Mouse (Mus musculus) liver, embryonic 14.5 days (tissue): ENCODE results near the gene Metrn. TPM values are rescaled to one million over a fixed set of nuclear protein-coding genes. Genes with fewer than 3 reads are reported as not detected.

Experiments
- ATAC-seq: fragments of 200-750 bp; cut with Nextera tagmentation; 2 replicates; pipeline ENCODE4 v1.8.0; 2017; ENCODE audit warnings: moderate number of reproducible peaks, mild to moderate bottlenecking, moderate library complexity; ENCODE audit not compliant: insufficient read depth
- DNase-seq, 3 experiments: peaks; one replicate each; pipeline ENCODE4 v3.0.0-alpha.2; 2012 to 2013; ENCODE audit warnings: low read depth in 3 of 3, low spot score in 3 of 3
- H3K27ac ChIP-seq: fragments of 300-500 bp; sonication (generic); 2 replicates; pipeline ENCODE4 v1.5.1; 2014; ENCODE audit warnings: moderate library complexity, mild to moderate bottlenecking, control low read depth, inconsistent platforms
- H3K27me3 ChIP-seq: fragments of 300-500 bp; sonication (generic); 2 replicates; pipeline ENCODE4 v1.6.1; 2014; ENCODE audit warnings: mild to moderate bottlenecking, low read length, moderate library complexity; ENCODE audit not compliant: control insufficient read depth, insufficient read depth
- H3K36me3 ChIP-seq: fragments of 300-500 bp; sonication (generic); replicated peaks from 2 replicates; pipeline ENCODE4 v1.6.1; 2014; ENCODE audit warnings: low read depth; ENCODE audit not compliant: control insufficient read depth, insufficient read depth
- H3K4me1 ChIP-seq, 2 experiments: fragments of 200-500 bp in 1 of 2; fragments of 300-500 bp in 1 of 2; sonication (generic) in 1 of 2; replicated peaks; 2 replicates each; pipeline ENCODE4 v1.6.1; 2012 to 2014; ENCODE audit warnings: antibody characterized with exemption in 1 of 2, inconsistent platforms in 1 of 2, low read length in 1 of 2; ENCODE audit not compliant: control insufficient read depth in 2 of 2, insufficient read depth in 2 of 2
- H3K4me2 ChIP-seq: fragments of 300-500 bp; sonication (generic); 2 replicates; pipeline ENCODE4 v1.6.1; 2014; ENCODE audit warnings: low read depth, mild to moderate bottlenecking, control low read depth, moderate library complexity
- H3K4me3 ChIP-seq, 2 experiments: fragments of 200-500 bp in 1 of 2; fragments of 300-500 bp in 1 of 2; sonication (generic) in 1 of 2; 2 replicates each; pipeline ENCODE4 v1.5.1; 2012 to 2014; ENCODE audit warnings: low read depth in 2 of 2, low read length in 2 of 2, mild to moderate bottlenecking in 2 of 2, control low read depth in 1 of 2, inconsistent platforms in 1 of 2, moderate library complexity in 1 of 2; ENCODE audit not compliant: insufficient read depth in 1 of 2
- H3K9ac ChIP-seq: fragments of 300-500 bp; sonication (generic); replicated peaks from 2 replicates; pipeline ENCODE4 v1.6.1; 2014; ENCODE audit warnings: mild to moderate bottlenecking, control low read depth, moderate library complexity
- H3K9me3 ChIP-seq: fragments of 300-500 bp; sonication (generic); 2 replicates; pipeline ENCODE4 v1.6.1; 2016; ENCODE audit warnings: low read length, mixed read lengths; ENCODE audit not compliant: control insufficient read depth
- CTCF ChIP-seq: IDR thresholded peaks from 2 replicates; pipeline ENCODE4 v1.5.1; 2016; ENCODE audit warnings: antibody characterized with exemption, low read depth, control low read depth
- EP300 ChIP-seq: IDR thresholded peaks from 2 replicates; pipeline ENCODE4 v1.6.1; 2016; ENCODE audit warnings: antibody characterized with exemption, low read depth
- WGBS: fragments of 180-500 bp; shearing (Covaris S2); extraction: QIAGEN DNeasy Blood & Tissue Kit; methylation state at CpG from one replicate; pipeline ENCODE4 v1.1.7; 2014; ENCODE audit not compliant: insufficient replicate concordance; 5-methylcytosine and 5-hydroxymethylcytosine counted together
- polyA plus RNA-seq, 2 experiments: library from polyadenylated mRNA; depleted of rRNA in 1 of 2; stranded (reverse) in 1 of 2; unstranded in 1 of 2; fragments of >200 nt; fragmentation: Nextera tagmentation in 1 of 2; extraction: Ambion mirVana in 1 of 2; gene quantifications; 2 replicates each; pipeline versions ENCODE4 v1.2.1 to v1.2.3; 2012 to 2014

Metrn gene
- polyA plus RNA-seq, 2 experiments, result 4.1 to 20.3 TPM

DNA sequence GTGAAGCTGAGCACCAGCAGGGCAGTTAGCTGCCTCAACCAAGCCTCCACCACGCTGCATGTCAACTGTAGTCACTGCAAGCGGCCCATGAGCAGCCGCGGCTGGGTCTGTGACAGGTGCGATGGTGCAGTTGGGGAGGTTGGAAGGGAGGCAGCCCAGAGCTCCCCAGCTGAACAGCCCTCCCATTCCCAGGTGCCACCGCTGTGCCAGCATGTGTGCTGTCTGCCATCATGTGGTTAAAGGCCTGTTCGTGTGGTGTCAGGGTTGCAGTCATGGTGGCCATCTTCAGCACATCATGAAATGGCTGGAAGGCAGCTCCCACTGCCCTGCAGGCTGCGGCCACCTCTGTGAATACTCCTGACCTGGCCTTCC, 31.3 kb upstream of the Metrn start:
- no peak for ATAC-seq
- H3K27me3 ChIP-seq, result no peaks in the 10 kb centered on the region
- H3K4me2 ChIP-seq, result peak overlapping the region; percentile 70
- no peak overlapping the region for H3K27ac ChIP-seq
- no peak for TF ChIP-seq EP300
- TF ChIP-seq CTCF, result no peak
- H3K4me1 ChIP-seq, result peaks cover 18 to 22% of the 10 kb centered on the region in 2 experiments
- H3K4me3 ChIP-seq, result peak overlapping the region; percentile 64 to 72; a peak in 2 of 4 replicates
- 80% methylated on average over 8 of the region's 8 CpGs for WGBS
- H3K36me3 ChIP-seq, result peaks cover 14% of the 10 kb centered on the region
- DNase-seq, result no peak
- no peaks in the 10 kb centered on the region for H3K9me3 ChIP-seq
- no peak overlapping the region for H3K9ac ChIP-seq

DNA sequence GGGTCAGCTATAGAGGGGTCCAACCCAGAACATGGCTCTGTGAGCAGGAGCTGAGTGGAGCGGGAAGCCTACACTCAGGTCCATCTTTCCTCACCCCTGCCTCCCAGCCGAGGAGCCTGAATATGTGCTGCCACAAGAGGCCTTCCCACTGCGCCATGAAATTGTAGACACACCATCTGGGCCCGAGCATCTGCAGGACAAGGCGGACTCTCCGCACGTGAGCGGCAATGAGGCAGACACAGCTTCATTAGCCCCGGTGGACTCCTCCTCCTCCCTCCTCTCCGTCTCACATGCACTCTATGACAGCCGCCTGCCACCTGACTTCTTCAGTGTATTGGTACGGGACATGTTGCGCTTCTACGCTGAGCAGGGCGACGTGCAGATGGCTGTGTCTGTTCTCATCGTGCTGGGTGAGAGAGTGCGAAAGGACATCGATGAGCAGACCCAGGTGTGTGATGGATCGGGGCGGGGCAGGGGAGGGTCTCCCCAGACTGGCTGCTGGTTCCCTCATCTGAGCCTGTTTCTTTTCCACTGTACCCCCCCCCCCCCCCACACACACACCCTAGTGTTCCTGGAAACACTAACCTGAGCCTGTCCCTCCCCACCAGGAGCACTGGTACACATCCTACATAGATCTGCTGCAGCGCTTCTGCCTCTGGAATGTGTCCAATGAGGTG, 30.7 kb upstream of the Metrn start:
- peaks cover 14% of the 10 kb centered on the region for H3K36me3 ChIP-seq
- no peak for DNase-seq
- no peak overlapping the region for H3K27ac ChIP-seq
- no peaks in the 10 kb centered on the region for H3K27me3 ChIP-seq
- no peak for TF ChIP-seq EP300
- no peak for TF ChIP-seq CTCF
- no peak overlapping the region for H3K4me3 ChIP-seq
- no peak overlapping the region for H3K9ac ChIP-seq
- no peaks in the 10 kb centered on the region for H3K9me3 ChIP-seq
- 84% methylated on average over 22 of the region's 22 CpGs for WGBS
- no peak overlapping the region for H3K4me2 ChIP-seq
- no peak for ATAC-seq
- peaks cover 18 to 25% of the 10 kb centered on the region in 2 experiments for H3K4me1 ChIP-seq

DNA sequence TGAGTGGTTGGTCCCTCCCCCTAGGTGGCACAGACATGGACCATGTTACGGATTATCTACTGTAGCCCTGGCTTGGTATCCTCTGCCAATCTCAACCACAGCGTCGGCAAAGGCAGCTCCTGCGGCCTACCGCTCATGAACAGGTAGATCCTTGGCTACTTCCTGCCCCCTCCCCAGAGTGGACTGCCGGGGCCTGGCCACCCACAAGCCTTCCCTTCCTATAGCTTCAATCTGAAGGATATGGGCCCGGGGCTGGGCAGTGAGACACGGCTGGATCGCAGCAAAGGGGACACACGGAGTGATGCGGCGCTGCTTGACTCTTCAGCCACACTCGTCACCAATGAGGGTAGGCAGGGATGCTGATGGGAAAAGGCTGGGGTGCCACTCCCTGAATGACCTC, 30.1 kb upstream of the Metrn start:
- Histone ChIP-seq H3K36me3 (peaks cover 14% of the 10 kb centered on the region), H3K9me3 (no peaks in the 10 kb centered on the region), H3K9ac (no peak overlapping the region), H3K4me1 (peaks cover 18 to 25% of the 10 kb centered on the region in 2 experiments), H3K4me2 (no peak overlapping the region), H3K27ac (no peak overlapping the region), H3K27me3 (no peaks in the 10 kb centered on the region; the same call in 1 of the 2 replicates), H3K4me3 (no peak overlapping the region)
- TF ChIP-seq CTCF, result no peak
- no peak for TF ChIP-seq EP300
- DNase-seq, result no peak
- WGBS, result 87% methylated on average over 13 of the region's 13 CpGs
- ATAC-seq, result no peak

DNA sequence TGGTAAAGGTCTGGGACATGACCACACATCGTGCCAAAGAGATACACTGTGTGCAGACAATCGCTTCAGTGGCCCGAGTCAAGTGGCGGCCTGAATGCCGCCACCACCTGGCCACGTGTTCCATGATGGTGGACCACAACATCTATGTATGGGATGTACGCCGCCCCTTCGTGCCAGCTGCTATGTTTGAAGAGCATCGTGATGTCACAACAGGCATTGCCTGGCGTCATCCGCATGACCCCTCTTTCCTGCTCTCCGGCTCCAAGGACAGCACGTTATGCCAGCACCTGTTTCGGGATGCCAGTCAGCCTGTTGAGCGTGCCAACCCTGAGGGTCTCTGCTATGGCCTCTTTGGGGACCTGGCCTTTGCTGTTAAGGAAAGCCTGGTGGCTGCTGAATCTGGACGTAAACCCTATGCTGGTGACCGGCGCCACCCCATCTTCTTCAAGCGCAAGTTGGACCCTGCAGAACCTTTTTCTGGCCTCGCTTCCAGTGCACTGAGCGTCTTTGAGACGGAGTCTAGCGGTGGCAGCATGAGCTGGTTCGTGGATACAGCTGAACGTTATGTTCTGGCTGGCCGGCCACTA, 29.1 kb upstream of the Metrn start:
- no peak overlapping the region for H3K4me3 ChIP-seq
- peaks cover 9% of the 10 kb centered on the region for H3K36me3 ChIP-seq
- no peak for DNase-seq
- TF ChIP-seq EP300, result no peak
- TF ChIP-seq CTCF, result no peak
- 87% methylated on average over 27 of the region's 27 CpGs for WGBS
- H3K27ac ChIP-seq, result no peak overlapping the region
- ATAC-seq, result no peak
- no peaks in the 10 kb centered on the region for H3K9me3 ChIP-seq
- H3K4me2 ChIP-seq, result no peak overlapping the region
- H3K4me1 ChIP-seq, result peaks cover 11 to 17% of the 10 kb centered on the region in 2 experiments; a peak in 3 of 4 replicates
- H3K9ac ChIP-seq, result no peak overlapping the region
- no peaks in the 10 kb centered on the region; the same call in 1 of the 2 replicates for H3K27me3 ChIP-seq

DNA sequence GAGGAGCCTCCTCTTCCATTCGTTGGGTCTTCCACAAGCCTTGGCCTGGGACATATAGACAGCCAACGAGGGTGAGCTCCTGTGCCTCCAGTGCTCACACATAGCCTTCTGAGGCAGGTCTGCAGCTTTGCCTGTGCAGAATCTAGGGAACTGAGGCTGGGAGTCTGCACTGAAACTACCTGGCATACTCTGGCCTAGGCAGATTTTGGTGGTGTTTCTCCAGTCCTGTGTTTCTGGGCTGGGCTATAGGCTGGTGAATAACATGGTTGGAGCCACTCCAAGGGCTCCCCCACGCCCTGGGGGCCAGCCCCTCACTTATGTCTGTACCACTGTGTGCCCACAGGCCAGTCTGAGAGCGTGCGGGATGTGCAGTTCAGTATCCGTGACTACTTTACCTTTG, 28.4 kb upstream of the Metrn start:
- Histone ChIP-seq H3K4me1 (peaks cover 11 to 17% of the 10 kb centered on the region in 2 experiments; a peak in 3 of 4 replicates), H3K4me3 (no peak overlapping the region), H3K9ac (no peak overlapping the region), H3K36me3 (peaks cover 3% of the 10 kb centered on the region), H3K9me3 (no peaks in the 10 kb centered on the region), H3K27ac (no peak overlapping the region), H3K4me2 (peak overlapping the region; percentile 87; the same call in 1 of the 2 replicates), H3K27me3 (peaks cover 6% of the 10 kb centered on the region)
- 78% methylated on average over 6 of the region's 6 CpGs for WGBS
- TF ChIP-seq EP300 (no peak), CTCF (no peak)
- ATAC-seq, result no peak
- DNase-seq, result no peak
